Comparison of ENCODE assay signal across 28 mouse cellular contexts in the genomic region with DNA sequence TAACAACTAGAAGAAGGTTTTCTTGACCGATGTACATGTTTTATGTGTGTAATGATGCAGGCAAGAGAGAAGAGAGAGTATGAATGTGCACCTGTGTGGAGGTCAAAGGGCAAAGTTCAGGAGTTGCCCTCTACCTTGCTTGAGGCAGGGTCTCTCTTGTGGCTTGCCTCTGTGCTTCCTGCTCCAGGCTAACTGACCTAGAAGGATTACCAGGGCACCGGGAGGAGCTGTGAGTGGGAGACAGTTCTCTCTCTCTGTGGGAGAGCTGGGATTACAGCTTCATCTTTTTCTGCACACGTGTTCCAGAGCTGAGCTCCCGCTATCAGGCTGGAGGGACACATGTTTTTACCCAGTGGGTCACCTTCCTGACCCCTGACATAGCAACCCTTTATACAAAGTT.
"Had no signal": no experiment of that assay in that cellular context is flagged by ENCODE, and none has a peak within 500 bp of the region (broad histone marks: within the 10 kb centered on the region; RNA-seq: fewer than 3 reads in every experiment).

No protein-coding gene starts in this region.

- H3K9ac ChIP-seq: heart, embryonic 13.5 days; heart, embryonic 15.5 days; hindbrain, embryonic 12.5 days; hindbrain, embryonic 14.5 days; intestine, embryonic 15.5 days; limb, embryonic 12.5 days; liver, embryonic 13.5 days; liver, embryonic 15.5 days had no signal

- H3K4me2 ChIP-seq: heart, embryonic 11.5 days; heart, embryonic 13.5 days; heart, embryonic 15.5 days; hindbrain, embryonic 12.5 days; hindbrain, embryonic 14.5 days; intestine, embryonic 15.5 days; limb, embryonic 12.5 days; liver, embryonic 11.5 days; liver, embryonic 13.5 days; liver, embryonic 15.5 days had no signal

- DNase-seq: gastrocnemius, adult 2 months; gastrocnemius, postnatal 10 days; gastrocnemius, postnatal 25 days; heart, adult 2 months; heart, postnatal 14 days; heart, postnatal 36 days; kidney, adult 18-20 months; kidney, adult 8-10 months; kidney, postnatal 10 days; kidney, postnatal 25 days; liver; liver, embryonic 13.5 days had no signal

- H3K9me3 ChIP-seq: heart, embryonic 13.5 days; heart, embryonic 15.5 days; hindbrain, embryonic 10.5 days; hindbrain, embryonic 12.5 days; intestine, embryonic 15.5 days; limb, embryonic 10.5 days; limb, embryonic 12.5 days; liver, embryonic 15.5 days had no signal

- H3K36me3 ChIP-seq: heart, embryonic 13.5 days; heart, embryonic 15.5 days; hindbrain, embryonic 10.5 days; hindbrain, embryonic 12.5 days; intestine, embryonic 15.5 days; limb, embryonic 10.5 days; limb, embryonic 12.5 days; liver, embryonic 13.5 days; liver, embryonic 15.5 days had no signal

- ATAC-seq: hindbrain, embryonic 16.5 days; inflammation-experienced regulatory T-cells, adult 6 months; intestine, embryonic 15.5 days; intestine, postnatal 0 days had no signal

- H3K4me1 ChIP-seq: heart, embryonic 15.5 days; intestine, embryonic 15.5 days; limb, embryonic 12.5 days; liver, embryonic 13.5 days; liver, embryonic 15.5 days had no signal

- H3K4me3 ChIP-seq: gastrocnemius, adult 2 months; heart, adult 2 months; heart, embryonic 13.5 days; heart, embryonic 15.5 days; hindbrain, embryonic 10.5 days; hindbrain, embryonic 12.5 days; intestine, embryonic 15.5 days; layer of hippocampus, adult 2 months; left cerebral cortex, adult 2 months; limb, embryonic 10.5 days; limb, embryonic 12.5 days; liver, embryonic 13.5 days; liver, embryonic 15.5 days had no signal

- H3K27ac ChIP-seq: gastrocnemius, adult 2 months; heart, adult 2 months; heart, embryonic 13.5 days; heart, embryonic 15.5 days; hindbrain, embryonic 10.5 days; hindbrain, embryonic 12.5 days; hindbrain, embryonic 14.5 days; intestine, embryonic 15.5 days; layer of hippocampus, adult 2 months; left cerebral cortex, adult 2 months; limb, embryonic 10.5 days; limb, embryonic 12.5 days; liver, embryonic 13.5 days; liver, embryonic 15.5 days had no signal

- H3K27me3 ChIP-seq: heart, embryonic 13.5 days; heart, embryonic 15.5 days; hindbrain, embryonic 12.5 days; intestine, embryonic 15.5 days; limb, embryonic 12.5 days; liver, embryonic 13.5 days; liver, embryonic 15.5 days had no signal
